Mouse (Mus musculus) cerebellum, adult 2 months (tissue): ENCODE data around the gene Cacna1s. TPM values are rescaled to one million over a fixed set of nuclear protein-coding genes. Genes with fewer than 3 reads are reported as not detected.
A peak's percentile ranks its signal among the peaks of the same experiment; 100 is the strongest.

ENCODE experiments used
- DNase-seq, 2 experiments: peaks; one replicate each; pipeline ENCODE4 v3.0.0; 2021
- H3K27ac ChIP-seq: fragments of 200-500 bp; 2 replicates; pipeline ENCODE4 v1.5.1; 2012; ENCODE audit warnings: low read length, control low read depth, inconsistent platforms; ENCODE audit not compliant: insufficient read depth
- H3K27me3 ChIP-seq: fragments of 200-500 bp; 2 replicates; pipeline ENCODE4 v1.6.1; 2012; ENCODE audit warnings: inconsistent platforms, mild to moderate bottlenecking, low read length, moderate library complexity; ENCODE audit not compliant: control insufficient read depth, insufficient read depth
- H3K4me1 ChIP-seq: fragments of 200-500 bp; 2 replicates; pipeline ENCODE4 v1.6.1; 2011; ENCODE audit warnings: low read length; ENCODE audit not compliant: control insufficient read depth, insufficient read depth
- H3K4me3 ChIP-seq: fragments of 200-500 bp; replicated peaks from 2 replicates; pipeline ENCODE3; 2011; ENCODE audit warnings: mild to moderate bottlenecking, low read depth, low read length, control low read depth; ENCODE audit not compliant: insufficient read depth
- CTCF ChIP-seq: fragments of 200-500 bp; IDR thresholded peaks from 2 replicates; pipeline ENCODE4 v1.5.1; 2011; ENCODE audit warnings: low read depth, mild to moderate bottlenecking, control low read depth, low read length, moderate library complexity, borderline replicate concordance; ENCODE audit not compliant: insufficient read depth
- POLR2A ChIP-seq: fragments of 200-500 bp; IDR thresholded peaks from 2 replicates; pipeline ENCODE4 v1.6.1; 2011; ENCODE audit warnings: low read length, control low read depth, borderline replicate concordance; ENCODE audit not compliant: insufficient read depth
- WGBS: fragments of 180-500 bp; shearing (Covaris S2); methylation state at CpG from one replicate; pipeline ENCODE4 v1.1.7; 2018; 5-methylcytosine and 5-hydroxymethylcytosine counted together
- polyA plus RNA-seq: library from polyadenylated mRNA; depleted of rRNA; stranded (reverse); fragments of >200 nt; gene quantifications from 2 replicates; pipeline ENCODE4 v1.2.3, GENCODE M21; 2012

Cacna1s gene
- polyA plus RNA-seq, 1 experiment, result 1.2 TPM

DNA sequence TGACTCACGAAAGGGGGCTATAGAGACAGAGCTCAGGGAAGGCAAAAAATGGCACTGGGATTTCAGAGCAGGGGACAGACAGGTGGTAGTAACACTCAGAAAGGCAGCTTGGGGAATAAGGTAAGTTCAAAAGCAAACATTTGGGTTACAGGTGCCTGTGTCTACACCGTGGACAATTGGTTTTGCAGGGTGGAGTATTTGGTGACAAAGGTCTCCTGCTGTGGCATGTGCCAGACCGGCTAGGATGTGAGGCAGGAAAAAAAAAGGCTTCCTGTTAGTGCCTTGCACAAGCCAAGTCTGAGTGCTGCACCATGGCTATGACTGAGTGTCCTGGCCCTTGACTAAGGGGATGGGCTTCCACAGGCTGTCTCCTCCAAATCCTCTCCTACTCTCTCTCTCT, 6.0 kb downstream of the Cacna1s start:
- no peak overlapping the region for H3K27ac ChIP-seq
- 41% methylated on average over 3 of the region's 3 CpGs for WGBS
- H3K4me1 ChIP-seq, result peaks cover 24% of the 10 kb centered on the region
- H3K27me3 ChIP-seq, result no peaks in the 10 kb centered on the region
- TF ChIP-seq CTCF, result no peak
- TF ChIP-seq POLR2A, result no peak
- no peak for DNase-seq
- no peak overlapping the region for H3K4me3 ChIP-seq

DNA sequence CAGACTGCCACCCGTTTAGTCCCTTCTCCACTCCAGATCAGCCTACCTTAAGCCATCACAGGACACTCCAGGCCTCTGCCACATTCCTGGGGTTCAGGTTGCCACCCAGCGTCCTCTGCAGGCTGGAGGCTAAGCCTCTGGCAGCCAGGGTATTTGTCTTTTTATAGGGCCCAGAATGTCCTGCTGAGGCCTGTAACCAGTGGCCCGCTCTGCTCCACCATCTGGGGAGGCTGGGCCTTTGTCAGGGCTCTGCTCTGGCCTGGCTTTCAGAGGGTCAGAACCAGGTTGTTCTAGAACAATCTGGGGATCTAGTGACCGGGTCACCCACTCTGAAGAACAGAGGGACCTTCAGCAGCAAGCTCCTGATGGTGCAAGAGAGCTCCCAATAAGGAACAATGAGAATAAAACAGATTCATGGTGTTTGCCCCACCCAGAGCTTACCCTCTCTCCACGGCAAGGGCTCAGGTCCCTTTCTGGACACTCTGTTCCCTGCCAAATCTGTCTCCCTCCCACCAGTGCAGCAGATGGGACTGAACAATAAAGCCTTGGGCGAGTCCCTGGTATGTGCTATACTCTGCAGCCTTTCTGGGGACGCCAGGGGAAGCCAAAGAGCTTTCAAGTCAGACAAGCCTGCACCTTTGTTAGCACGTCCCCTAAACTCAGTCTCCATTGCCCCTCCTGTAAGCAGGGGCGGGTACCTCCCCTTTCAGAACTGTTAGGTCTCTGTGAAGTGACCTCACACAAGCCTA, 8.7 kb downstream of the Cacna1s start:
- Histone ChIP-seq H3K4me1 (peaks cover 24% of the 10 kb centered on the region), H3K27me3 (no peaks in the 10 kb centered on the region), H3K27ac (peak overlapping the region; percentile 82), H3K4me3 (no peak overlapping the region)
- TF ChIP-seq CTCF (no peak), POLR2A (no peak)
- 15% methylated on average over 9 of the region's 9 CpGs for WGBS
- DNase-seq, result peak; percentile 81 to 82

DNA sequence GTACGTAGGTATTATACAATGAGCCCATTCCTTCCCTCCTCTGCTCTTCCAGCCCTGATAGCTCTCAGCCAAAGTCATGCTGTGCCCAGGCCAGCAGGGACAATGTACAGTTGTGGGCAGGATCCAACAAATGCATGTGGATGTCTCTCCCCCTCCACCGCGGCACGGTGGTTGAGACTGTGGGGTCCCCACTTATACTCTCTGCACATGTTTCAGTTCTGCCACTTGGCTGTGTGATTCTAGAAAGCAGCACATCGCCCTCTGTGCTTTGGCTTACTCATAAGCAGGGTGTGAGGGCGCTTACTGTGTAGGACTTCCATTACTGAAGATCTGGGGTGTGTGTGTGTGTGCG, 9.2 kb downstream of the Cacna1s start:
- Histone ChIP-seq H3K4me1 (peaks cover 24% of the 10 kb centered on the region), H3K27me3 (no peaks in the 10 kb centered on the region), H3K4me3 (no peak overlapping the region), H3K27ac (peak overlapping the region; percentile 82)
- no peak for DNase-seq
- TF ChIP-seq POLR2A, result no peak
- TF ChIP-seq CTCF, result no peak
- WGBS, result 31% methylated on average over 7 of the region's 7 CpGs

DNA sequence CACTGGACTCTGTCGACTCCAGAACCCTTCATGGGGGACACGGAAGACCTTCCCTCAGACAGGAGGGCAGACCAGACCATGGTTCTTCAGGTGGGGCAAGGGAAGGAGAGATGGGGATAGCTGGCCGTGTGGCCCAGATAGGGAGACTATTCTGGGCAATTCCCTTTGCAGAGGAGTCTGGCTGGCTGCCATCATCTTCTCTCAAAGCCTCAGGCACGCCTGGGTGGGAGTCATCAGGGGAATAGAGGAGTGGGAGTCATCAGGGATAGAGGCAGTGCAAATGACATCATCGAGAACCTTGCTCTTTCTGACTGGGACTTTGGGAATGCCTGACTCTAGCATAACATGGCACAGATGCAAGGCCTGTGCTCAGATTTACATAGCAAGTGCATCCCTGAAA, 11.4 kb downstream of the Cacna1s start:
- no peak overlapping the region for H3K4me3 ChIP-seq
- no peaks in the 10 kb centered on the region for H3K27me3 ChIP-seq
- no peak for TF ChIP-seq CTCF
- no peak for TF ChIP-seq POLR2A
- no peak for DNase-seq
- peaks cover 24% of the 10 kb centered on the region for H3K4me1 ChIP-seq
- 73% methylated on average over 5 of the region's 5 CpGs for WGBS
- H3K27ac ChIP-seq, result no peak overlapping the region

DNA sequence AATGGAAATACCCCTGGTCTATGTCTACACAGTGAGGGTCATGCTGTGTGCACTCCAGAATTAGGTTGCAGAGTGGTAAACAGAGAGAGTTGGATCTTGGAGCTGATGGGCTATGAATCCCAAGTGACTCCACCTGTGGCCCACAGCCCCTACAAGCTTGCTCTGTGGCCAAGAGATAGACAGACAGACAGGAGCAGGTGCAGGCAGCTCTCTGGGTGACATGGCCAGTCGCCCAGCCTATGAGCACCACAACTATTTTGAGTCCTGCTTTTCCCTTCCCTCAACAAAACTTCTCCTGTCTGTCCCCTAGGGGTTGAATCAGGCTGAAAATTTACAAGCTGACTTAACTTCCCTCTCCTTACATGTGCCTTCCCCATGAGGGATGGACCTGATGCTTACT, 14.1 kb downstream of the Cacna1s start:
- no peak for DNase-seq
- Histone ChIP-seq H3K4me1 (peaks cover 5% of the 10 kb centered on the region), H3K27ac (no peak overlapping the region), H3K4me3 (no peak overlapping the region), H3K27me3 (no peaks in the 10 kb centered on the region)
- TF ChIP-seq POLR2A (no peak), CTCF (no peak)
- 53% methylated on average over 1 of the region's 1 CpGs for WGBS

DNA sequence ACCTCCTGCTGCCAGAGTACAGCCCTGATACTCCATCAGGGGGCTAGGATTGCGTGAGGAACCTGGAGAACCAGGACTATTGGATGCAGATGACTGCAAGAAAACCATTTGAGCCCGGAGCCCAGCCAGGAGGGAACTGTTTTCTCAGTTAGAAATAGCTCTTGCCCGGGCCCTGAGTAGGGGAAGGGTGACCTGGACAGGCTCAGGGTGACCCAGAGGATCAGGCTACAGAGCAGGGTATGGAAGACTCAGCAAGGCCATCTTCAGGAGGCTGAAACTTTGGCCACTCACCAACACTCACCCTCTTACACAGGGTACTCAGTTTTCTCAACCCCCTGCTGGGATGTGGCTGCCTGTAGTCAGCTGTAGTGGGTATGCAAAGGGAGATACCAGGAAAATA, 15.0 kb downstream of the Cacna1s start:
- WGBS, result 90% methylated on average over 3 of the region's 3 CpGs
- TF ChIP-seq CTCF (no peak), POLR2A (no peak)
- Histone ChIP-seq H3K4me1 (no peaks in the 10 kb centered on the region; the same call in 1 of the 2 replicates), H3K27ac (no peak overlapping the region), H3K4me3 (no peak overlapping the region), H3K27me3 (no peaks in the 10 kb centered on the region)
- no peak for DNase-seq

DNA sequence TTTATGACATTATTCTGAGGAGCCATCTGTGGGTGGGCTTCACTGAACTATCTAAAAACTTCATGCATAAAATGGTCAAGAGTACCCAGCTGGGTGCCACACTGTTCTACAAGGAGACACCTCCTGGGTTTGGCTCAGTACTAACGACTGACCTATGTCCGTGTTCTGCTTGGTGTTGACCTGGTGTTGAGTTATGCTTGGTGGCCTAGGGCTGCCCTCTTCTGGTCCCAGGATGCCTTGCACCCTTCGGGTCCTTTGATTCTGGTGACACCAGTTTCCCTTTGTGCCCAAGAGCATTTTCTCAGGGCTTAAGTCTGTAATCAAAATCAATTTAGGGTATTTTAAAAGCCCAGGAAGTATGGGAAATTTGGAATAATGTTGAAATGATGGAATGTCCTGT, 23.5 kb downstream of the Cacna1s start:
- Histone ChIP-seq H3K27ac (no peak overlapping the region), H3K4me3 (no peak overlapping the region), H3K27me3 (no peaks in the 10 kb centered on the region), H3K4me1 (no peaks in the 10 kb centered on the region)
- peak; percentile 41 to 63 for DNase-seq
- TF ChIP-seq POLR2A, result no peak
- peak; percentile 98 for TF ChIP-seq CTCF
- 3% methylated on average over 3 of the region's 3 CpGs for WGBS

DNA sequence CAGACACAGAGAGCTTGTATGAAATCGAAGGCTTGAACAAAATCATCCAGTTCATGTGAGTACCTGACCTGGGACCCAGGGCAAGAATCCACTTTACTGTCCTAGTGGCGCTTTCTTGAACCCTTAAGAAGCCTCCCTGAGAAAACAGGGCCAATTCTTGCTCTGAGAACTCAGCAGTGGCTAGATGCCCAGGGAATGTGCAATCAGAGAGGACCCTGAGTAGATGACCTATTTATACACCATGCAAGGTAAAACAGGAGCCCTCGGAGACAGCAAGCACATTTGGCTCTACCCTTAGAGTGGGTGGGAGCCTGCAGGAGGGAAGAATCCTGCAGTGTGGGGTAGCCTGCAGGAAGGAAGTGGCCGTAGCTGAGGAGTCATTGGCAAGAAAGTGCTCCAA, 25.1 kb downstream of the Cacna1s start:
- no peak for TF ChIP-seq CTCF
- no peak for TF ChIP-seq POLR2A
- Histone ChIP-seq H3K27ac (no peak overlapping the region), H3K4me3 (no peak overlapping the region), H3K27me3 (no peaks in the 10 kb centered on the region), H3K4me1 (no peaks in the 10 kb centered on the region)
- WGBS, result 43% methylated on average over 4 of the region's 4 CpGs
- DNase-seq, result no peak

DNA sequence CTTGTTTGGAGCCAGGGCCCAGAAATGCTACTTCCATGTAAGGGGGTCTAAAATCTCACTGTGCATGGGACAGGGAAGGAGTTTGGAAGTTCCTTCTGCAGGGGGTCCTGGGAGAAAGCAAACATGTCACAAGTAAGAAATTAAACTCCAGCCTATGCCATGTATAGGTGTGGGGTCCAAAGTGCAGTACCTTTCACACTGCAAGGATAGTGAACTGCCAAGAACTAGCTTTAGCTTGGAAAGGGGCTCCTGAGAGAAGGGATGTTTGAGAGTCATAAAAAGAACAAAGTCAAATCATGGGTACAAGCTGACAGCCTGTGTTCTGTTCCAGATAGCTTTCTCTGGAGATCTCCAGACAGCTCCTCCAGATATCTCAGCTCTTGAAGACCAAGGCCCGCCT, 28.6 kb downstream of the Cacna1s start:
- H3K27me3 ChIP-seq, result no peaks in the 10 kb centered on the region
- TF ChIP-seq CTCF, result no peak
- no peak for TF ChIP-seq POLR2A
- H3K4me1 ChIP-seq, result no peaks in the 10 kb centered on the region
- WGBS, result 100% methylated on average over 1 of the region's 1 CpGs
- H3K4me3 ChIP-seq, result no peak overlapping the region
- H3K27ac ChIP-seq, result no peak overlapping the region
- DNase-seq, result no peak
